Mouse (Mus musculus) 416B (cell line): ENCODE data around the gene Gm14632.
"Not testable (repeated sequence)": the region's sequence is repeated elsewhere in the genome, so short reads cannot be mapped to it uniquely, and the experiment has no call there.

ENCODE experiments used
- DNase-seq: peaks from one replicate; pipeline ENCODE4 v3.0.0; 2011; ENCODE audit warnings: low read depth

Gm14632 gene

DNA sequence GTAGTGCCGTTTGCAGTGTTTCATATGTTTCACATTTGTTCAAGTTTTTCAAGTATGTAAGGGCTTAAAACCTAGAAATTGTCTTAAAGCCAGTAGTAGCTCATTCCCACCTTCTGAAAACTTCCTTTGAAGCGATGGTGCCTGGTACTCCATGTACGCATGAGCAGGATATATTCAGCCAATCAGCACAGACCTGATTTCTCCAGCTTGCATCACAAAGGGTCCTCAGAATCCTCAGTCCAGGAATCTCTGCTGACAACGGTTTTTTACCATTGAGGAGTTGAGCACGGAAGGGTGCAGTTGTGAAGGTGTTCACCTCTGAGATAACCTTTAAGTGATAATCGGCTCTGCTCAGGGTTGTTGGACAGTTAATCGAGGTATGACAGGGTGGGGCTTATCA, at the start of gene Gm14632:
TSS of gene Gm14632 (plus strand) at position 301 of the 400 bp plus-strand sequence.
- DNase-seq: not testable (repeated sequence)
